Mouse (Mus musculus): Measurements from ENCODE around the gene Ppp1r11.

DNA sequence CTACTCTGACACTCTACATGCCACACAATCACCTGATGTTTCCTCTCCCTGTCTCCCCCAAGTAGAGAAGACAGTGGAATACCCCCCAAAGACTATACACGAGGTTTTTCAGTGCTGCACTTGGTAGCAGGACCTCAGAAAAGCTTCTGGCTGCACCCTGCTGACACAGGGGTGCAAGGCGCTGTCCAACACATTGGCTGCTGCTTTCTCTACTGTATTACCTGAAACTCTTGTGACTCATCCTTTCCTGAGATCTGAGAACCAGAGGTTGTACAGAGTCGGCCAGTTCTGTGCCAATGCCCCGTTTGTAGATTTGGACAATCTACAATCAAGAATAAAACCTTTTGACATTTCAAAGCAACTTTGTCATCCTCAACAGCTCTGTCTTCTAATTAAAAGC is 41.7 kb downstream of the Ppp1r11 start:
- TF ChIP-seq CTCF (IDR thresholded peaks at IDR 0.05; ENCODE audit: low read depth), result no peak
- no peak for TF ChIP-seq EP300 (IDR thresholded peaks at IDR 0.05; ENCODE audit: low read depth)

Data from liver, embryonic 14.5 days (tissue).